Mouse (Mus musculus) midbrain, postnatal 0 days (tissue): ENCODE measurements around the gene Aff3. TPM values are rescaled to one million over a fixed set of nuclear protein-coding genes. Genes with fewer than 3 reads are reported as not detected.
A peak's percentile ranks its signal among the peaks of the same experiment; 100 is the strongest.

Experiments
- ATAC-seq: fragments of 200-750 bp; cut with Nextera tagmentation; 2 replicates; pipeline ENCODE4 v1.8.0; 2017; ENCODE audit warnings: moderate number of reproducible peaks, mild to moderate bottlenecking, moderate TSS enrichment, moderate library complexity; ENCODE audit not compliant: low FRiP score
- DNase-seq: peaks from one replicate; pipeline ENCODE4 v3.0.0-alpha.2; 2015; ENCODE audit warnings: low spot score
- H3K27ac ChIP-seq: fragments of 300-500 bp; sonication (generic); 2 replicates; pipeline ENCODE4 v1.5.1; 2014; ENCODE audit warnings: low read depth, mild to moderate bottlenecking, low read length, mixed read lengths
- H3K27me3 ChIP-seq: fragments of 300-500 bp; sonication (generic); 2 replicates; pipeline ENCODE4 v1.6.1; 2014; ENCODE audit warnings: low read length, control low read depth, mixed read lengths; ENCODE audit not compliant: insufficient read depth
- H3K36me3 ChIP-seq: fragments of 300-500 bp; sonication (generic); 2 replicates; pipeline ENCODE4 v1.6.1; 2014; ENCODE audit warnings: low read length, control low read depth, mixed read lengths; ENCODE audit not compliant: insufficient read depth
- H3K4me1 ChIP-seq: fragments of 300-500 bp; sonication (generic); 2 replicates; pipeline ENCODE4 v1.6.1; 2014; ENCODE audit warnings: mild to moderate bottlenecking, control low read depth, antibody characterized with exemption, low read length, mixed read lengths; ENCODE audit not compliant: insufficient read depth
- H3K4me2 ChIP-seq: fragments of 300-500 bp; sonication (generic); 2 replicates; pipeline ENCODE4 v1.6.1; 2014; ENCODE audit warnings: low read depth, mild to moderate bottlenecking, low read length, mixed read lengths; ENCODE audit not compliant: poor library complexity, severe bottlenecking
- H3K4me3 ChIP-seq: fragments of 300-500 bp; sonication (generic); 2 replicates; pipeline ENCODE4 v1.5.1; 2014; ENCODE audit warnings: low read depth, mild to moderate bottlenecking, low read length, moderate library complexity
- H3K9ac ChIP-seq: fragments of 300-500 bp; sonication (generic); replicated peaks from 2 replicates; pipeline ENCODE4 v1.6.1; 2014; ENCODE audit warnings: mild to moderate bottlenecking, low read length, moderate library complexity, mixed read lengths; ENCODE audit not compliant: poor library complexity, severe bottlenecking
- H3K9me3 ChIP-seq: fragments of 300-500 bp; sonication (generic); 2 replicates; pipeline ENCODE4 v1.6.1; 2016; ENCODE audit warnings: low read length, control low read depth
- CTCF ChIP-seq: IDR thresholded peaks from 2 replicates; pipeline ENCODE4 v1.5.1; 2016; ENCODE audit warnings: antibody characterized with exemption, mild to moderate bottlenecking
- WGBS: fragments of 180-500 bp; shearing (Covaris S2); extraction: QIAGEN DNeasy Blood & Tissue Kit; methylation state at CpG from one replicate; pipeline ENCODE4 v1.1.7; 2014; 5-methylcytosine and 5-hydroxymethylcytosine counted together
- polyA plus RNA-seq: library from polyadenylated mRNA; unstranded; fragments of >200 nt; fragmentation: Nextera tagmentation; extraction: Ambion mirVana; gene quantifications from 2 replicates; pipeline ENCODE4 v1.2.1, GENCODE M21; 2015
- total RNA-seq: library from RNA; depleted of rRNA; stranded (reverse); fragments of >200 nt; gene quantifications from 2 replicates; pipeline ENCODE4 v1.2.3, GENCODE M21; 2014

Aff3 gene
- total and polyA plus RNA-seq, 2 experiments from 2014 or later: 20.6 to 61.2 TPM

GRCm38 (mm10) chr1:38507636-38508179, 157.0 kb downstream of the Aff3 start:
- ATAC-seq (no peak), DNase-seq (no peak)
- Histone ChIP-seq H3K4me1 (peaks cover 3% of the 10 kb centered on the region; the same call in 1 of the 2 replicates), H3K4me2 (no peak overlapping the region), H3K27me3 (no peaks in the 10 kb centered on the region), H3K9me3 (no peaks in the 10 kb centered on the region), H3K9ac (no peak overlapping the region), H3K4me3 (no peak overlapping the region), H3K36me3 (no peaks in the 10 kb centered on the region), H3K27ac (no peak overlapping the region)
- 81% methylated on average over 7 of the region's 7 CpGs for WGBS
- no peak for TF ChIP-seq CTCF

- H3K4me3 ChIP-seq: no peak overlapping the region
- no peak overlapping the region for H3K9ac ChIP-seq
- DNase-seq: no peak
- TF ChIP-seq CTCF: no peak
- H3K4me1 ChIP-seq: peaks cover 4% of the 10 kb centered on the region; the same call in 1 of the 2 replicates
- 94% methylated on average over 3 of the region's 3 CpGs for WGBS
- H3K4me2 ChIP-seq: no peak overlapping the region
- no peaks in the 10 kb centered on the region for H3K36me3 ChIP-seq
- no peaks in the 10 kb centered on the region for H3K27me3 ChIP-seq
- ATAC-seq: no peak
- H3K27ac ChIP-seq: no peak overlapping the region
- H3K9me3 ChIP-seq: no peaks in the 10 kb centered on the region
Observed at GRCm38 (mm10) chr1:38506396-38506795, 158.4 kb downstream of the Aff3 start.

- no peaks in the 10 kb centered on the region for H3K9me3 ChIP-seq
- no peak for TF ChIP-seq CTCF
- H3K4me2 ChIP-seq: no peak overlapping the region
- H3K4me1 ChIP-seq: peaks cover 4% of the 10 kb centered on the region; the same call in 1 of the 2 replicates
- H3K27ac ChIP-seq: no peak overlapping the region
- peak; percentile 70 for DNase-seq
- WGBS: 62% methylated on average over 13 of the region's 13 CpGs
- ATAC-seq: peak; percentile 28; the same call in 1 of the 2 replicates
- no peak overlapping the region for H3K9ac ChIP-seq
- no peaks in the 10 kb centered on the region for H3K36me3 ChIP-seq
- no peaks in the 10 kb centered on the region for H3K27me3 ChIP-seq
- no peak overlapping the region for H3K4me3 ChIP-seq
Observed at GRCm38 (mm10) chr1:38503431-38504089, 161.2 kb downstream of the Aff3 start.

- Histone ChIP-seq H3K4me2 (no peak overlapping the region), H3K4me1 (peaks cover 4% of the 10 kb centered on the region; the same call in 1 of the 2 replicates), H3K9me3 (no peaks in the 10 kb centered on the region), H3K9ac (no peak overlapping the region), H3K4me3 (no peak overlapping the region), H3K27me3 (no peaks in the 10 kb centered on the region), H3K36me3 (no peaks in the 10 kb centered on the region), H3K27ac (no peak overlapping the region)
- WGBS: 27% methylated on average over 7 of the region's 7 CpGs
- ATAC-seq: peak; percentile 67
- peak; percentile 21 for DNase-seq
- no peak for TF ChIP-seq CTCF
Observed at GRCm38 (mm10) chr1:38502797-38503196, 162.0 kb downstream of the Aff3 start.

- WGBS: 91% methylated on average over 7 of the region's 7 CpGs
- no peak for DNase-seq
- ATAC-seq: no peak
- H3K27me3 ChIP-seq: no peaks in the 10 kb centered on the region
- H3K36me3 ChIP-seq: no peaks in the 10 kb centered on the region
- no peak overlapping the region for H3K4me3 ChIP-seq
- no peak overlapping the region for H3K4me2 ChIP-seq
- H3K27ac ChIP-seq: no peak overlapping the region
- H3K9ac ChIP-seq: no peak overlapping the region
- H3K4me1 ChIP-seq: peaks cover 4% of the 10 kb centered on the region; the same call in 1 of the 2 replicates
- no peak for TF ChIP-seq CTCF
- H3K9me3 ChIP-seq: no peaks in the 10 kb centered on the region
Observed at GRCm38 (mm10) chr1:38501231-38501630, 163.5 kb downstream of the Aff3 start.

- no peaks in the 10 kb centered on the region for H3K27me3 ChIP-seq
- no peak overlapping the region for H3K9ac ChIP-seq
- TF ChIP-seq CTCF: no peak
- H3K9me3 ChIP-seq: no peaks in the 10 kb centered on the region
- no peaks in the 10 kb centered on the region for H3K36me3 ChIP-seq
- 80% methylated on average over 6 of the region's 6 CpGs for WGBS
- ATAC-seq: no peak
- no peak overlapping the region for H3K4me2 ChIP-seq
- H3K27ac ChIP-seq: no peak overlapping the region
- peaks cover 4% of the 10 kb centered on the region; the same call in 1 of the 2 replicates for H3K4me1 ChIP-seq
- DNase-seq: no peak
- H3K4me3 ChIP-seq: no peak overlapping the region
Observed at GRCm38 (mm10) chr1:38499500-38499899, 165.3 kb downstream of the Aff3 start.
